Mouse (Mus musculus): ENCODE data around the gene Usp18. TPM values are rescaled to one million over a fixed set of nuclear protein-coding genes. Genes with fewer than 3 reads are reported as not detected.

Usp18 gene
- polyA plus RNA-seq, 1 experiment from 2014 or later, result 0.26 TPM

Other genes starting within 250 kb of the Usp18 start
- 8.4 and 9.0 TPM in 2 replicates for gene Mical3, start 114.9 kb upstream of the Usp18 start, polyA plus RNA-seq (2016; fragmentation: Nextera tagmentation; extraction: Ambion mirVana)
- 8.0 and 10.3 TPM in 2 replicates for gene Pex26, start 62.2 kb upstream of the Usp18 start, polyA plus RNA-seq (2016; fragmentation: Nextera tagmentation; extraction: Ambion mirVana)
- gene Tuba8, start 35.2 kb upstream of the Usp18 start, polyA plus RNA-seq (2016; fragmentation: Nextera tagmentation; extraction: Ambion mirVana), result 0.40 and 0.54 TPM in 2 replicates
- 1.5 and 2.4 TPM in 2 replicates for gene Slc6a13, start 54.3 kb downstream of the Usp18 start, polyA plus RNA-seq (2016; fragmentation: Nextera tagmentation; extraction: Ambion mirVana)
- 0.19 TPM in 1 of 2 replicates, not detected in the other for gene Slc6a12, start 97.2 kb downstream of the Usp18 start, polyA plus RNA-seq (2016; fragmentation: Nextera tagmentation; extraction: Ambion mirVana)
- gene Iqsec3, start 227.8 kb downstream of the Usp18 start, polyA plus RNA-seq (2016; fragmentation: Nextera tagmentation; extraction: Ambion mirVana), result 0.09 and 0.20 TPM in 2 replicates